Mouse (Mus musculus): ENCODE measurements around the gene Itgae. TPM values are rescaled to one million over a fixed set of nuclear protein-coding genes. Genes with fewer than 3 reads are reported as not detected.

Itgae gene
- polyA plus RNA-seq, 1 experiment = 0.58 TPM

GRCm38 (mm10) chr11:73148209-73148608 is 57.8 kb downstream of the Itgae start:
- no peak for DNase-seq (ENCODE audit: low spot score)

- no peak for DNase-seq (ENCODE audit: low spot score)
Observed at GRCm38 (mm10) chr11:73155071-73155470, 64.7 kb downstream of the Itgae start.

- DNase-seq (ENCODE audit: low spot score) = peak; percentile 40
Observed at GRCm38 (mm10) chr11:73159957-73160810, 69.8 kb downstream of the Itgae start, which contains the start of gene P2rx5. Gene P2rx5, plus strand, starts transcription at chr11:73160421.

- DNase-seq (ENCODE audit: low spot score) = no peak
Observed at GRCm38 (mm10) chr11:73160811-73161200, 70.4 kb downstream of the Itgae start.

- no peak for DNase-seq (ENCODE audit: low spot score)
Observed at GRCm38 (mm10) chr11:73161616-73162015, 71.2 kb downstream of the Itgae start.

GRCm38 (mm10) chr11:73162284-73162683 is 71.9 kb downstream of the Itgae start:
- DNase-seq (ENCODE audit: low spot score) = no peak

- no peak for DNase-seq (ENCODE audit: low spot score)
Observed at GRCm38 (mm10) chr11:73168071-73168470, 77.7 kb downstream of the Itgae start.

GRCm38 (mm10) chr11:73168576-73168975 is 78.2 kb downstream of the Itgae start:
- DNase-seq (ENCODE audit: low spot score) = no peak

- DNase-seq (ENCODE audit: low spot score) = no peak
Observed at GRCm38 (mm10) chr11:73169231-73169630, 78.8 kb downstream of the Itgae start.

GRCm38 (mm10) chr11:73172186-73172585 is 81.8 kb downstream of the Itgae start:
- no peak for DNase-seq (ENCODE audit: low spot score)

GRCm38 (mm10) chr11:73175612-73176011 is 85.2 kb downstream of the Itgae start:
- DNase-seq (ENCODE audit: low spot score) = no peak

- DNase-seq (ENCODE audit: low spot score) = no peak
Observed at GRCm38 (mm10) chr11:73176186-73176585, 85.8 kb downstream of the Itgae start.

GRCm38 (mm10) chr11:73176608-73177508 is 86.5 kb downstream of the Itgae start, which contains the start of the genes Emc6 and Tax1bp3:
Gene Emc6, minus strand, starts transcription at chr11:73177037.
Gene Tax1bp3, plus strand, starts transcription at chr11:73177083.
- peak; percentile 91 for DNase-seq (ENCODE audit: low spot score)

GRCm38 (mm10) chr11:73177509-73177875 is 87.1 kb downstream of the Itgae start:
- DNase-seq (ENCODE audit: low spot score) = peak; percentile 71

- no peak for DNase-seq (ENCODE audit: low spot score)
Observed at GRCm38 (mm10) chr11:73177895-73178294, 87.5 kb downstream of the Itgae start.

- no peak for DNase-seq (ENCODE audit: low spot score)
Observed at GRCm38 (mm10) chr11:73185872-73186615, 95.7 kb downstream of the Itgae start.

- DNase-seq (ENCODE audit: low spot score) = no peak
Observed at GRCm38 (mm10) chr11:73187231-73187630, 96.8 kb downstream of the Itgae start.

- no peak for DNase-seq (ENCODE audit: low spot score)
Observed at GRCm38 (mm10) chr11:73193047-73193446, 102.7 kb downstream of the Itgae start.

- DNase-seq (ENCODE audit: low spot score) = no peak
Observed at GRCm38 (mm10) chr11:73194444-73194843, 104.1 kb downstream of the Itgae start.

All from urinary bladder, adult 2 months (tissue).